ENCODE assay signal across 9 mouse cellular contexts in the genomic region with DNA sequence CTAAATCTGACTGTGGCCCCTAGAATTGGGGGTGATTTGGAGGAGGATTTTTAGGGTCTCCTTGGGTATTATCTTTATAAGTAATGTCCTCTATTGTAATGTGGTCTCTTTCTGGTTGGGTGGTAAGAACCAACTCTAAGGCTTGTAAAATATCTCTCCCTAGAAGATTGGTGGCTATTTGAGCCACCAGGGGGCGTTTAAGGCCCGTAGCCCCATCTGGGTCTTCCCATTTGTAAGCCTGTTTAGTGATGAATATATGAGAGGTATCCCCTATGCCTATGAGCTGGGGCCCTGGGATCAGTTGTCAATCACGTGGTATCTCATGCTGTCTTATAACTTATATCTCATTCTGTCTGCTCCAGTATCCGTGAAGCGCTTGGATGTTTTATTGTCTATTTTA. TPM values are rescaled to one million over a fixed set of nuclear protein-coding genes. Genes with fewer than 3 reads are reported as not detected.
DNase-seq lines count a peak whose midpoint lies in the region; ATAC-seq and TF ChIP-seq lines count a peak whose summit lies in the region.
"Had no signal": no experiment of that assay in that cellular context is flagged by ENCODE, and none has a peak within 500 bp of the region (broad histone marks: within the 10 kb centered on the region; RNA-seq: fewer than 3 reads in every experiment).

No protein-coding gene starts in this region.

- no peak overlapping the region for H3K27ac ChIP-seq in hindbrain, embryonic 10.5 days
- no peak overlapping the region for H3K27ac ChIP-seq in hindbrain, embryonic 12.5 days
- no peak overlapping the region for H3K27ac ChIP-seq in small intestine, adult 2 months (ENCODE audit: insufficient read depth, low read depth, low read length)
- no peak overlapping the region for H3K27ac ChIP-seq in forebrain, embryonic 11.5 days (ENCODE audit: low read depth, low read length)
- H3K27ac ChIP-seq: lung, embryonic 15.5 days had no signal

- no peaks in the 10 kb centered on the region for H3K4me1 ChIP-seq in hindbrain, embryonic 10.5 days (replicated peaks)
- H3K4me1 ChIP-seq in hindbrain, embryonic 12.5 days: no peaks in the 10 kb centered on the region
- H3K4me1 ChIP-seq in small intestine, adult 2 months (ENCODE audit: control insufficient read depth, insufficient read depth, insufficient read length, low read length): no peaks in the 10 kb centered on the region
- H3K4me1 ChIP-seq in forebrain, embryonic 11.5 days (replicated peaks; ENCODE audit: control insufficient read depth, insufficient read depth, low read length): no peaks in the 10 kb centered on the region
- H3K4me1 ChIP-seq: lung, embryonic 15.5 days had no signal

- no peak overlapping the region for H3K4me2 ChIP-seq in hindbrain, embryonic 12.5 days (replicated peaks)
- H3K4me2 ChIP-seq in forebrain, embryonic 11.5 days (ENCODE audit: low read depth, low read length, severe bottlenecking): no peak overlapping the region
- H3K4me2 ChIP-seq: lung, embryonic 15.5 days had no signal

- TF ChIP-seq CTCF in small intestine, adult 2 months (IDR thresholded peaks at IDR 0.05; ENCODE audit: extremely low read depth, insufficient read length, insufficient replicate concordance, low read depth, low read length): peak; percentile 28; the same call in 1 of the 2 replicates

- H3K9me3 ChIP-seq in hindbrain, embryonic 10.5 days: no peaks in the 10 kb centered on the region
- no peaks in the 10 kb centered on the region for H3K9me3 ChIP-seq in hindbrain, embryonic 12.5 days (replicated peaks)
- no peaks in the 10 kb centered on the region for H3K9me3 ChIP-seq in forebrain, embryonic 11.5 days (ENCODE audit: control insufficient read depth, low read length)
- H3K9me3 ChIP-seq: lung, embryonic 15.5 days had no signal

- H3K4me3 ChIP-seq in hindbrain, embryonic 10.5 days: no peak overlapping the region
- no peak overlapping the region for H3K4me3 ChIP-seq in hindbrain, embryonic 12.5 days
- no peak overlapping the region for H3K4me3 ChIP-seq in small intestine, adult 2 months (ENCODE audit: low read depth, low read length)
- H3K4me3 ChIP-seq in forebrain, embryonic 11.5 days (ENCODE audit: low read depth, low read length): no peak overlapping the region
- H3K4me3 ChIP-seq: lung, embryonic 15.5 days had no signal

- DNase-seq in hindbrain, embryonic 10.5 days (ENCODE audit: low spot score): peak; percentile 5
- DNase-seq in A20 (ENCODE audit: low read depth, low spot score): peak; percentile 70
- DNase-seq in ZHBTc4 (ENCODE audit: low read depth, low spot score): peak; percentile 37
- DNase-seq in kidney, adult 9 months: peak; percentile 28
- DNase-seq in right cerebral cortex, adult 18-20 months: no peak
- DNase-seq in forebrain, embryonic 11.5 days (ENCODE audit: low spot score): no peak

- ATAC-seq in hindbrain, embryonic 12.5 days (ENCODE audit: low FRiP score): no peak
- ATAC-seq in forebrain, embryonic 11.5 days (replicated peaks; ENCODE audit: low FRiP score): no peak

- H3K9ac ChIP-seq in hindbrain, embryonic 12.5 days: no peak overlapping the region
- no peak overlapping the region for H3K9ac ChIP-seq in forebrain, embryonic 11.5 days (ENCODE audit: low read length)
- H3K9ac ChIP-seq: lung, embryonic 15.5 days had no signal

- no peaks in the 10 kb centered on the region for H3K36me3 ChIP-seq in hindbrain, embryonic 10.5 days
- no peaks in the 10 kb centered on the region for H3K36me3 ChIP-seq in hindbrain, embryonic 12.5 days
- H3K36me3 ChIP-seq in small intestine, adult 2 months (ENCODE audit: control insufficient read depth, insufficient read depth, low read length): no peaks in the 10 kb centered on the region
- H3K36me3 ChIP-seq in forebrain, embryonic 11.5 days (ENCODE audit: control insufficient read depth, insufficient read depth, low read length): no peaks in the 10 kb centered on the region
- H3K36me3 ChIP-seq: lung, embryonic 15.5 days had no signal

- H3K27me3 ChIP-seq in hindbrain, embryonic 10.5 days (ENCODE audit: insufficient read depth, poor library complexity, severe bottlenecking): no peaks in the 10 kb centered on the region
- no peaks in the 10 kb centered on the region for H3K27me3 ChIP-seq in hindbrain, embryonic 12.5 days
- no peaks in the 10 kb centered on the region for H3K27me3 ChIP-seq in small intestine, adult 2 months (ENCODE audit: control insufficient read depth, insufficient read depth, low read length)
- H3K27me3 ChIP-seq in forebrain, embryonic 11.5 days (ENCODE audit: control insufficient read depth, insufficient read depth, low read length): no peaks in the 10 kb centered on the region
- H3K27me3 ChIP-seq: lung, embryonic 15.5 days had no signal

- 86% methylated on average over 5 of the region's 5 CpGs for WGBS in hindbrain, embryonic 10.5 days
- WGBS in hindbrain, embryonic 12.5 days: 80% methylated on average over 5 of the region's 5 CpGs
- 78% methylated on average over 5 of the region's 5 CpGs for WGBS in small intestine, adult 2 months
- 81% methylated on average over 5 of the region's 5 CpGs for WGBS in forebrain, embryonic 11.5 days

- no peak for TF ChIP-seq POLR2A in small intestine, adult 2 months (IDR thresholded peaks at IDR 0.05; ENCODE audit: low read depth, low read length)

RNA-seq across cellular contexts. Expression of a gene that starts 3.6 kb away (rescaled TPM):
- 15.3 and 20.2 TPM in 2 replicates for polyA plus RNA-seq in hindbrain, embryonic 10.5 days (2016; fragmentation: Nextera tagmentation; extraction: Ambion mirVana)
- 15.6 and 17.2 TPM in 2 replicates for polyA plus RNA-seq in hindbrain, embryonic 12.5 days (2016; fragmentation: Nextera tagmentation; extraction: Ambion mirVana)
- polyA plus RNA-seq in small intestine, adult 2 months (2012; rRNA removed): 0.17 and 0.33 TPM in 2 replicates
- polyA plus RNA-seq in forebrain, embryonic 11.5 days (2014; fragmentation: Nextera tagmentation; extraction: Ambion mirVana): 25.0 and 28.7 TPM in 2 replicates

RNA-seq across cellular contexts. Expression of a gene that starts 47.9 kb away (rescaled TPM):
- polyA plus RNA-seq in hindbrain, embryonic 10.5 days (2016; fragmentation: Nextera tagmentation; extraction: Ambion mirVana): 56.5 and 65.2 TPM in 2 replicates
- 56.7 and 58.6 TPM in 2 replicates for polyA plus RNA-seq in hindbrain, embryonic 12.5 days (2016; fragmentation: Nextera tagmentation; extraction: Ambion mirVana)
- 7.1 and 11.1 TPM in 2 replicates for polyA plus RNA-seq in small intestine, adult 2 months (2012; rRNA removed)
- polyA plus RNA-seq in forebrain, embryonic 11.5 days (2014; fragmentation: Nextera tagmentation; extraction: Ambion mirVana): 39.8 and 40.2 TPM in 2 replicates

RNA-seq across cellular contexts. Expression of a gene that starts 50.6 kb away (rescaled TPM):
- polyA plus RNA-seq in hindbrain, embryonic 10.5 days (2016; fragmentation: Nextera tagmentation; extraction: Ambion mirVana): 0.18 TPM in 1 of 2 replicates, not detected in the other
- polyA plus RNA-seq in hindbrain, embryonic 12.5 days (2016; fragmentation: Nextera tagmentation; extraction: Ambion mirVana): not detected in 2 replicates
- 0.10 TPM in 1 of 2 replicates, not detected in the other for polyA plus RNA-seq in small intestine, adult 2 months (2012; rRNA removed)
- polyA plus RNA-seq in forebrain, embryonic 11.5 days (2014; fragmentation: Nextera tagmentation; extraction: Ambion mirVana): not detected in 2 replicates

Comparison
In these comparisons a context has a peak if more than half of its experiments do, and no peak if none do; other contexts are left out.
1. DNase-seq: peak in hindbrain, embryonic 10.5 days (single experiment), A20 (single experiment), ZHBTc4 (single experiment) and kidney, adult 9 months (single experiment); none in right cerebral cortex, adult 18-20 months (single experiment) and forebrain, embryonic 11.5 days (single experiment).
2. RNA of a gene that starts 3.6 kb away (polyA plus RNA-seq): 25.0 to 28.7 TPM in forebrain, embryonic 11.5 days, 15.6 to 17.2 TPM in hindbrain, embryonic 12.5 days and 15.3 to 20.2 TPM in hindbrain, embryonic 10.5 days; 0.17 to 0.33 TPM in small intestine, adult 2 months; every median in the first group is over 10 times any median in the second.